Mouse (Mus musculus): ENCODE data around the gene Scd3. TPM values are rescaled to one million over a fixed set of nuclear protein-coding genes. Genes with fewer than 3 reads are reported as not detected.
"Not testable (repeated sequence)": the region's sequence is repeated elsewhere in the genome, so short reads cannot be mapped to it uniquely, and the experiment has no call there.

Gene Scd3
- total RNA-seq, 4 experiments from 2014 or later = 0.06 to 0.31 (median 0.12) TPM; not detected in 1

- no peak for DNase-seq
Measured at GRCm38 (mm10) chr19:44237471-44238006, 34.5 kb downstream of the Scd3 start.

- no peak for DNase-seq
Measured at GRCm38 (mm10) chr19:44238906-44239305, 35.8 kb downstream of the Scd3 start.

DNA sequence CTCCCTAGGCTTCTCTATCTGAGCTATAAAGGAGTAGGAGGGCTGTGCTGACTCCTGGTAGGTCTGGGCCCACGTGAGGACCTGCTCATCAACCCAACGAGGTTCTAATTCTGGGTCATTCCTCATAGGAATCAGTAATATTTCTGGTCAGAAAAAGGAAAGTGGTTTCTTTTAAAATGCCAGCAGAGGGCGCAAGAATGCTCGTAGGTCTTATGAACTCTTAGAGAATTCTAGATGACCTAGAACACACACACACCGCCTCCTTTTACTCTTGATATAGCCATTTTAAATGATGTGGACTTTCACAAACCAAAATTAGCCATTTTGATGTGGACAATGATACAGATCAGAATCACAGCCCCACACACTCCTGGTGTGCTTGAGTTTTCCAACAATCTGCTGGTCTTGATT is 42.7 kb downstream of the Scd3 start:
- no peak for DNase-seq

DNA sequence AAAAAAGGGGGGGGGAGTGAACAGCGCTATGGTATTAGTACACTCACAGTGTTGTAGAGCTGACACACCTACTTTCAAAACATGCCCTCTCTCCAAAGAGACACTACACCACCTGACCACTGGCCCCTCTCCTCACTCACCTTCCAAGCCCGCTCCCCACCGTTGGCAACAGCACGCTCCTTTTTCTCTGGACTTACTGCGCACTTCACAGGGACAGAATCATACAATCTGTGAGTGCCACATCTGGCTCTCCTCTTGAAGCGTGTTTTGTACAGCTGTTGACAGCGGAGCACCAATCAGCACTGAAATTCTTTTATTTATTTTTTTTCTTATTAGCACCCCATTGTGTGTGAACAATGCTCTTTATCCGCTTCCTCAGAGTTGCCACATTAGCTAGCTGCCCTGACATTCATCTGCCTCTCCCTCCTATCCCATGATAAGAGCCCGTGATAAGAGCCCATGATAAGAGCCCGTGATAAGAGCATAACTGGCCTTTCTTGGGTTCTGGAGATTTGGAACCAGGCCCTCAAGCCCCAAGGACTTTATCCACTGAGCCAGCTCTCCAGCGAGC is 43.4 kb downstream of the Scd3 start:
- no peak for DNase-seq

DNA sequence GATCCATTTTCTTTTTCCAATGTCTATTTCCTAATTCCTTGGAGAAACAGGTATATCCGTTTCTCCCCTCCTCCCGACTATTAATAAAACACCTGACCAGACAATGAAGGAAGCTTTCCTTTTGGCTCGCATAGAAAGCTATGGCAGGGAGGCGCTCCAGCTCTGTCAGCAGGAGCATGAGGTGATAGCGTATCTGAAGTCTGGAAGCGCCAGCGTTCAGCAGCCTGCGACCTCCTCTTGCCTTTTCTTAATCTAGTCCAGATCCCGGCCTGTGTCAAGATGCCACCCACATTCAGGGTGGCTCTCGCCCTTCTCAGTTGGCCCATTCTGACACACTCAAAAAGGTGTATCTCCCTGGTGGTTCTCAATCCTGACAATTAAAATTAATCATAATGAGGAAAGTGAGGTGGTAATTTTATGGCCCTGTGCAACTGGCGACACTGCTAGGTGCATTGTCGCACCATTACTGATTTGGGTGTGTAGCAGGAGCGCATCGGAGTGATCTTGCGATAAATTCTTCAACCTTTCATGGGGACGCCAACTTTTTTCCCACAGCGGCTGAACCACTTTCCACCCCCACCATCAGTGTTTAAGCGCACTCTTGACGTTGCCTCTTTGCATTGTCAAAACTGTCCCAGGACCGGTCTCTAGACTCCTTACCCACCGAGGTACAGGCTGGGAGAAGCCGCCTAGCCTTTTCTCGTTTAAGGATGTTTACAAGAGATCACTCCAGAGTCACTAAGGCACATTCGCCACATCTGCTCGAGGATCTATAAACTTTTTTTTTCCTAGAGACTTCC is 44.4 kb downstream of the Scd3 start:
- no peak for DNase-seq

- peak; percentile 96 for DNase-seq
Measured at GRCm38 (mm10) chr19:44248081-44248853, 45.2 kb downstream of the Scd3 start.

DNA sequence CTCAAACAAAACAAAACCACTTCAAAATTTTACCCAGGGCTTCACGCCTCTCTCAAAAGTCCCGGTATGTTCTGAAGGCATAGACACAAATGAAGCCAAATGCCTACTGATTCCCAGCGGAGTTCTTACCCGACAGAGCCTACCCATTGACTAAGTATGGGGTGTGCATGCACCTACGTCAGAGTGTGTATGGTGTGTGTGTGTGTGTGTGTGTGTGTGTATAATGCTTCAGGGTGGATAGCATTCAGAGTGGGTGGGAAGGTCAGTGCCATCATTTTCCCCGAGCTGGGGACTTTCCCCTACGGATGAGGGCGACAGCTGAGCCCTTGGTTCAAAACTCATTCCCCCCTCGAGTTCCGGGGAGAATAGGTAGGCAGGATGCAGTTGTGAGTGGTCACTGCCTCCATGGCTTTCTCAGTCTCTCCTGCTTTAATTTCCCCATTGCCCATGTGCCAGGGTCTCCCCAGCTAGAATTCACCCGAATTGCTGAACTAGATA is 45.8 kb downstream of the Scd3 start:
- DNase-seq = no peak

GRCm38 (mm10) chr19:44251138-44251537 is 48.1 kb downstream of the Scd3 start:
- DNase-seq = not testable (repeated sequence)

- DNase-seq = no peak
Measured at GRCm38 (mm10) chr19:44251936-44252558, 49.0 kb downstream of the Scd3 start.

DNA sequence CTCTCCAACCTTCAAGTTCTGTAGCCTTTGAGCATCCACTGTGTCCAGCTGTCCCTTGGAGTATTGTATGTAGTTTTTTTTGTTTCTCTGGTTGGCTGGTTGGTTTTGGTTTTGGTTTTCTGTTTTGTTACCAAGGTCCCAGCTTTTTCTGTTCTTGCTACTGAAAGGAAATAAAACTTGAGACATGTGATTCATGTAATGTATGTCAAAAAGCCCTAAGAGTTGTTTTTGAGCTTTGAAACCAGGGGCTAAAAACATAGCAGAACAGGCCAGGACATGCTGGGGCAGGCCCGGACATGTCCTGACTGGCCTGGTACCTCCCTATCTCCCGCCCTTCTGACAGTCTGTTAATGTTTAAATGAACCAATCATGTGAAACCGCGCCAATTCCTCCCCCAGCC is 51.0 kb downstream of the Scd3 start:
- DNase-seq = not testable (repeated sequence)

- no peak for DNase-seq
Measured at GRCm38 (mm10) chr19:44257377-44257966, 54.4 kb downstream of the Scd3 start.

DNA sequence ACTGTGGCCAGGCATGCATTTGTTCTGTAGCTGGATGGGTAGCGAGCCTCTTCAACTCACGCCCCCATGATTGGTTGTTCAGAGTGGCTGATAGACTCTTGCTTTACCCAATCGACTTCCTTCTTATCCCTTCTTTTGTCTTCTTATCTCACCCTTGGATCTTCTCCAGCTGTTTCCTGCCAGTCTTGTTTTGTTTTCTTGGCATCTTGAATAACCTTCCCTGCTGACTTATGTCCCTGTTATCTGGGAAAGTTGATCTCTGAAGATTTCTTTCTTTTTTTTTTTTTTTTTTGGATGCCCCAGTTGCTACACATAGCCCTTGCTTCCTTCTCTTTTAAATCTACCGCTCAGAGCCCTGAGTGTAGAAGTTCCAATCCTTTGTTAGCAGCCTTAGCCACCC is 56.4 kb downstream of the Scd3 start:
- no peak for DNase-seq

GRCm38 (mm10) chr19:44260487-44260886 is 57.4 kb downstream of the Scd3 start:
- no peak for DNase-seq

GRCm38 (mm10) chr19:44261774-44262173 is 58.7 kb downstream of the Scd3 start:
- no peak for DNase-seq

GRCm38 (mm10) chr19:44263581-44263980 is 60.5 kb downstream of the Scd3 start:
- no peak for DNase-seq

DNA sequence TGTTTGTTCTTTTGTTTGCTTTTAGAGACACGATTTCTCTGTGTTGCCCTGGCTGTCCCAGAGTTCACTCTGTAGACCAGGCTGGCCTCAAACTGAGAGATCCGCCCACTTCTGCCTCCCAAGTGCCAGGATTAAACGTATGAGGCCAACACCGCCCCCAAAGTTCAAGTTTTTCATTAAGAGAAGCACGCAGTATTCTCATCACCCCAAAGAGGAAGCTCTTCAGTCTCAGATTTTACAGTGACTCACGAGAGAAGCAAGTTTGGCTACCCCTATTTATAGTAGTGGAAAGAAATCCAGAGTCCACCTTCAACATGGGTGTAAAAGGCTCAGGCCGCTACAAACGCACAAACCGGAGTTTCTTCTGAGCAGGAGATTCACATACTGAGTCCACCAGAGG is 61.2 kb downstream of the Scd3 start:
- DNase-seq = no peak

DNA sequence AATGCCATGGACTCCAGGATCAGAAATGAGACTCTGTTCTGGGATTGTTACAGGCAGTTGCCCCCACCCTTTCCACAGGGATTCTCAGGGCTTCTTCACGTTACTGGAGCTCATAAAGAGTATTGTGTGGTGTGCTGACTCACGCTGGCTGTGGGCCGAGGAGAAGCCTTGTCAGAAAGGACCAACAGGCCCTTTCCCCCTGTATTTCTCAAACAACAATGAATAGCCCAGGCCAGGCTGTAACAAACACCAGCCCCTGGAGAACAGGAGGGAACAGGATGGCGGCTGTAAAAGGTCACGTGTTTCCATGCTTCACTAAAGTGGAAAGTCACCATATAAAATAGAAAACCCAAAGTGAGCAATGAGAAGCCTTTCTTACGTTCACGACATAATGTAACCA is 62.2 kb downstream of the Scd3 start:
- DNase-seq = no peak

DNA sequence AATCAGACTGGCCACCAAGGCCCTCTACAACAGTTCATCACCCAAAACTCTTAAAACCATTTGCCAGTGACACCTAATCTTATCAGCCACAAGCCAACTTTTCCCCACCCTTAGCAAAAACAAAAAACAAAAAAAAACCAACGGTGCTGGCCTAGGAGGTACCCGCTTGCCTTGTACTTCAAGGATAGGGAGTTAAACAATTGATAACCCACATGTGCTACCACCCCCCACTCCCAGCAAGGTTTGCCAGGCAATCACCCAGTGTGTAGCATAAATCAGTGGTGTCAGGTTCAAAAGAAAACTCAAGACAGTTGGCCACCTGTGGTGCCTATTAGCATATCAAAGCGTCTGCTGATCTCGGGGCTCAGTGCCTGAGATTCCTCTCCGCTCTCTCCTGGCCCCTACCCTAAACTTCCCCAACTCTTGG is 62.9 kb downstream of the Scd3 start:
- DNase-seq = no peak

GRCm38 (mm10) chr19:44266458-44266823 is 63.4 kb downstream of the Scd3 start:
- DNase-seq = no peak

DNA sequence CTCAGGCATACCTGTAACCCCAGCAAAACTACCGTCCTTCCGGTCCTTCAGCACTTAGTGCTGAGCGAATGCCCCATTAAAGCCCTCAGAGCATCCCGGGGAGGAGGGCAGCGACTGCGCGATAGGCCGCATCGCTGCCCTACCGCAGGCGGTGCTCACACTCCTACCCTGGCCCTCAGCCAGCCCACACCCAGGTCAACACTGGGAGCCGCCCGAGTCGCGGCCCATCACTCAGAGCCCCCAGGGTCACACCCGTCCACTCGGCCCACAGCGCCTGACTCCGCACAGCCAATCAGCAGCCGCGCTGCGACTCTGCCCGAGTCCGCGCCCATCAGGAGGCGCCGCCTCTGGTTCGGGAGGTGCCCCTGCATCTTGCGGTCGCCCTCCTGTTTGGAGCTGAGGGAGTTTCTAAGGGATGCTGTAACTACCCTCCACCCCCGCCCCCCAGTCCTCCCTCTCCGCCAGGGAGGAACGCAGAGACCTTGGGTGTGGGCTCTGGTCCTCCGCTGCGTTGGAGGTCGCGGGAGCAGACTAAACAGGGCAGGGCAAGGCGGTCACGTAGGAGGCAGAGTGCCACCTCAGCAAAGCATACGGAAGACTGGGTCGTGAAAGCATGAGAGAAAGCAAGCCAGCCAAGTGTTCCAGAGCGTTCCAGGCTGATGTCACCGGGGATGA is 63.9 kb downstream of the Scd3 start:
- DNase-seq = peak; percentile 93

- DNase-seq = no peak
Measured at GRCm38 (mm10) chr19:44267499-44268002, 64.5 kb downstream of the Scd3 start.
